Mouse (Mus musculus) small intestine, adult 2 months (tissue): ENCODE measurements around the gene Ces1f. TPM values are rescaled to one million over a fixed set of nuclear protein-coding genes. Genes with fewer than 3 reads are reported as not detected.
"Not testable (repeated sequence)": the region's sequence is repeated elsewhere in the genome, so short reads cannot be mapped to it uniquely, and the experiment has no call there.

Experiments
- H3K27ac ChIP-seq: fragments of 200-500 bp; 2 replicates; pipeline ENCODE4 v1.5.1; 2012; ENCODE audit warnings: low read depth, low read length, control low read depth, inconsistent platforms; ENCODE audit not compliant: insufficient read depth
- H3K27me3 ChIP-seq: fragments of 200-500 bp; 2 replicates; pipeline ENCODE4 v1.6.1; 2012; ENCODE audit warnings: mild to moderate bottlenecking, moderate library complexity, low read length, inconsistent platforms; ENCODE audit not compliant: control insufficient read depth, insufficient read depth
- H3K36me3 ChIP-seq: fragments of 200-500 bp; 2 replicates; pipeline ENCODE4 v1.6.1; 2012; ENCODE audit warnings: mild to moderate bottlenecking, low read length, control low read depth, inconsistent platforms; ENCODE audit not compliant: control insufficient read depth, insufficient read depth
- H3K4me1 ChIP-seq: fragments of 200-500 bp; 2 replicates; pipeline ENCODE4 v1.6.1; 2012; ENCODE audit warnings: low read length, inconsistent platforms, mixed read lengths; ENCODE audit not compliant: control insufficient read depth, insufficient read depth, insufficient read length
- H3K4me3 ChIP-seq: fragments of 200-500 bp; 2 replicates; pipeline ENCODE4 v1.5.1; 2012; ENCODE audit warnings: low read depth, mild to moderate bottlenecking, control low read depth, inconsistent platforms, low read length, moderate library complexity
- CTCF ChIP-seq: fragments of 200-500 bp; IDR thresholded peaks from 2 replicates; pipeline ENCODE4 v1.5.1; 2012; ENCODE audit warnings: low read depth, mild to moderate bottlenecking, control low read depth, inconsistent platforms, low read length, moderate library complexity, mixed read lengths; ENCODE audit not compliant: insufficient replicate concordance, insufficient read length; ENCODE audit errors: extremely low read depth
- POLR2A ChIP-seq: fragments of 200-500 bp; IDR thresholded peaks from 2 replicates; pipeline ENCODE4 v1.6.1; 2012; ENCODE audit warnings: low read depth, mild to moderate bottlenecking, control low read depth, inconsistent platforms, low read length, moderate library complexity
- WGBS: fragments of 180-500 bp; shearing (Covaris S2); methylation state at CpG from one replicate; pipeline ENCODE4 v1.1.7; 2018; 5-methylcytosine and 5-hydroxymethylcytosine counted together
- polyA plus RNA-seq: library from polyadenylated mRNA; depleted of rRNA; stranded (reverse); fragments of >200 nt; gene quantifications from 2 replicates; pipeline ENCODE4 v1.2.3, GENCODE M21; 2012

Gene Ces1f
- polyA plus RNA-seq, 1 experiment = 4.5 TPM

GRCm38 (mm10) chr8:93235681-93236080 lies 43.9 kb downstream of the Ces1f start:
- H3K27me3 ChIP-seq = no peaks in the 10 kb centered on the region
- 58% methylated on average over 1 of the region's 1 CpGs for WGBS
- no peaks in the 10 kb centered on the region for H3K36me3 ChIP-seq
- no peak overlapping the region for H3K4me3 ChIP-seq
- TF ChIP-seq POLR2A = no peak
- no peak for TF ChIP-seq CTCF
- peaks cover 2% of the 10 kb centered on the region; the same call in 1 of the 2 replicates for H3K4me1 ChIP-seq
- no peak overlapping the region for H3K27ac ChIP-seq

- no peak overlapping the region for H3K4me3 ChIP-seq
- 92% methylated on average over 1 of the region's 1 CpGs for WGBS
- no peaks in the 10 kb centered on the region for H3K27me3 ChIP-seq
- H3K36me3 ChIP-seq = no peaks in the 10 kb centered on the region
- TF ChIP-seq CTCF (no peak), POLR2A (no peak)
- peaks cover 2% of the 10 kb centered on the region; the same call in 1 of the 2 replicates for H3K4me1 ChIP-seq
- H3K27ac ChIP-seq = no peak overlapping the region
Measured at GRCm38 (mm10) chr8:93234706-93235105, 44.8 kb downstream of the Ces1f start.

GRCm38 (mm10) chr8:93234068-93234467 lies 45.5 kb downstream of the Ces1f start:
- 46% methylated on average over 6 of the region's 6 CpGs for WGBS
- H3K4me1 ChIP-seq = peaks cover 2% of the 10 kb centered on the region; the same call in 1 of the 2 replicates
- H3K27me3 ChIP-seq = no peaks in the 10 kb centered on the region
- H3K27ac ChIP-seq = no peak overlapping the region
- no peaks in the 10 kb centered on the region for H3K36me3 ChIP-seq
- TF ChIP-seq POLR2A = no peak
- no peak for TF ChIP-seq CTCF
- H3K4me3 ChIP-seq = no peak overlapping the region

GRCm38 (mm10) chr8:93229446-93229845 lies 50.1 kb downstream of the Ces1f start, which contains the start of gene Ces1e:
Gene Ces1e, minus strand, starts transcription at chr8:93229619.
- H3K4me3 ChIP-seq = peak within 1 kb of the TSS; percentile 48
- no peaks in the 10 kb centered on the region for H3K27me3 ChIP-seq
- TF ChIP-seq CTCF (no peak), POLR2A (no peak)
- peak within 1 kb of the TSS; percentile 93 for H3K27ac ChIP-seq
- H3K4me1 ChIP-seq = peaks cover 9% of the 10 kb centered on the region; the same call in 1 of the 2 replicates
- H3K36me3 ChIP-seq = no peaks in the 10 kb centered on the region

GRCm38 (mm10) chr8:93228673-93229370 lies 50.7 kb downstream of the Ces1f start:
- TF ChIP-seq POLR2A = no peak
- TF ChIP-seq CTCF = no peak
- Histone ChIP-seq H3K27me3 (no peaks in the 10 kb centered on the region), H3K4me3 (peak overlapping the region; percentile 48), H3K4me1 (peaks cover 9% of the 10 kb centered on the region; the same call in 1 of the 2 replicates), H3K27ac (peak overlapping the region; percentile 93), H3K36me3 (no peaks in the 10 kb centered on the region)
- WGBS = 30% methylated on average over 11 of the region's 11 CpGs

- H3K4me3 ChIP-seq, H3K36me3 ChIP-seq, H3K27me3 ChIP-seq, H3K4me1 ChIP-seq, H3K27ac ChIP-seq: not testable (repeated sequence)
- WGBS = 28% methylated on average over 1 of the region's 1 CpGs
Measured at GRCm38 (mm10) chr8:93226471-93226870, 53.1 kb downstream of the Ces1f start.

- Histone ChIP-seq H3K4me3 (no peak overlapping the region), H3K4me1 (peaks cover 5% of the 10 kb centered on the region; the same call in 1 of the 2 replicates), H3K27me3 (no peaks in the 10 kb centered on the region), H3K36me3 (0 out of 2 replicates have a peak, but pooled peaks cover 2% of the 10 kb centered on the region), H3K27ac (no peak overlapping the region)
- 63% methylated on average over 3 of the region's 3 CpGs for WGBS
- TF ChIP-seq POLR2A (no peak), CTCF (no peak)
Measured at GRCm38 (mm10) chr8:93221896-93222295, 57.7 kb downstream of the Ces1f start.
